Mouse (Mus musculus) brain, embryonic 14.5 days (tissue): Measurements from ENCODE around the gene Tlr9.

Source experiments
- CTCF ChIP-seq: fragments of 200-500 bp; IDR thresholded peaks from 2 replicates; pipeline ENCODE4 v1.5.1; 2012; ENCODE audit warnings: inconsistent platforms, mild to moderate bottlenecking, moderate library complexity, borderline replicate concordance; ENCODE audit not compliant: insufficient read depth, insufficient read length; ENCODE audit errors: extremely low read depth
- POLR2A ChIP-seq: fragments of 200-500 bp; IDR thresholded peaks from 2 replicates; pipeline ENCODE4 v1.6.1; 2012; ENCODE audit warnings: mild to moderate bottlenecking, inconsistent platforms, borderline replicate concordance; ENCODE audit not compliant: poor library complexity, insufficient read depth, insufficient read length, severe bottlenecking; ENCODE audit errors: extremely low read depth

GRCm38 (mm10) chr9:106216971-106217370 is 5.4 kb upstream of the Tlr9 start:
- TF ChIP-seq CTCF = no peak
- no peak for TF ChIP-seq POLR2A
